In genomic region chr13:35175587-35175986, GRCm38 (mm10) we compare ENCODE assay signal across 33 mouse cellular contexts.
"Had no signal": no experiment of that assay in that cellular context is flagged by ENCODE, and none has a peak within 500 bp of the region (broad histone marks: within the 10 kb centered on the region; RNA-seq: fewer than 3 reads in every experiment).

No protein-coding gene starts in this region.

- ATAC-seq: hindbrain, embryonic 16.5 days; hindbrain, postnatal 0 days; inflammation-experienced regulatory T-cells, adult 6 months had no signal

- H3K9me3 ChIP-seq: heart, embryonic 10.5 days; heart, embryonic 12.5 days; heart, embryonic 13.5 days; heart, embryonic 15.5 days; hindbrain, embryonic 10.5 days; hindbrain, embryonic 12.5 days; hindbrain, embryonic 13.5 days; hindbrain, embryonic 15.5 days; kidney, embryonic 15.5 days had no signal

- H3K27ac ChIP-seq: heart, embryonic 10.5 days; heart, embryonic 13.5 days; heart, embryonic 15.5 days; hindbrain, embryonic 10.5 days; hindbrain, embryonic 12.5 days; hindbrain, embryonic 13.5 days; hindbrain, embryonic 14.5 days; hindbrain, embryonic 15.5 days; hindbrain, postnatal 0 days; kidney, embryonic 15.5 days; kidney, postnatal 0 days; layer of hippocampus, adult 2 months; left cerebral cortex, adult 2 months had no signal

- H3K9ac ChIP-seq: heart, embryonic 12.5 days; heart, embryonic 13.5 days; heart, embryonic 15.5 days; hindbrain, embryonic 12.5 days; hindbrain, embryonic 13.5 days; hindbrain, embryonic 14.5 days; hindbrain, embryonic 15.5 days; kidney, embryonic 15.5 days had no signal

- H3K4me1 ChIP-seq: hindbrain, embryonic 12.5 days; hindbrain, embryonic 13.5 days; hindbrain, embryonic 15.5 days had no signal

- H3K4me2 ChIP-seq: heart, embryonic 11.5 days; heart, embryonic 12.5 days; heart, embryonic 13.5 days; heart, embryonic 15.5 days; hindbrain, embryonic 12.5 days; hindbrain, embryonic 13.5 days; hindbrain, embryonic 14.5 days; hindbrain, embryonic 15.5 days; kidney, embryonic 15.5 days had no signal

- H3K27me3 ChIP-seq: heart, embryonic 12.5 days; heart, embryonic 13.5 days; heart, embryonic 15.5 days; hindbrain, embryonic 12.5 days; hindbrain, embryonic 13.5 days; hindbrain, embryonic 15.5 days; kidney, embryonic 15.5 days had no signal

- H3K36me3 ChIP-seq: heart, embryonic 10.5 days; heart, embryonic 12.5 days; heart, embryonic 13.5 days; heart, embryonic 15.5 days; hindbrain, embryonic 10.5 days; hindbrain, embryonic 12.5 days; hindbrain, embryonic 13.5 days; hindbrain, embryonic 15.5 days; kidney, embryonic 15.5 days had no signal

- DNase-seq: heart, postnatal 10 days; heart, postnatal 14 days; heart, postnatal 36 days; heart, postnatal 4 days; kidney, adult 11 months; kidney, adult 18-20 months; kidney, adult 2 months; kidney, adult 8-10 months; kidney, adult 9 months; kidney, postnatal 10 days; kidney, postnatal 14 days; kidney, postnatal 25 days; kidney, postnatal 36 days; kidney, postnatal 4 days; layer of hippocampus, adult 9-11 months; layer of hippocampus, postnatal 36 days had no signal

- H3K4me3 ChIP-seq: heart, embryonic 10.5 days; heart, embryonic 12.5 days; heart, embryonic 13.5 days; heart, embryonic 15.5 days; hindbrain, embryonic 10.5 days; hindbrain, embryonic 12.5 days; hindbrain, embryonic 13.5 days; hindbrain, embryonic 15.5 days; kidney, embryonic 15.5 days; layer of hippocampus, adult 2 months; left cerebral cortex, adult 2 months had no signal
